Mouse (Mus musculus) myocyte (in vitro differentiated cells): ENCODE data around the gene Epb41.

Source experiments
- CEBPB ChIP-seq: IDR thresholded peaks from 2 replicates; pipeline ENCODE4 v1.6.1; 2011; ENCODE audit warnings: mild to moderate bottlenecking, moderate library complexity; ENCODE audit not compliant: poor library complexity, insufficient read depth, severe bottlenecking
- E2F4 ChIP-seq: IDR thresholded peaks from one replicate; pipeline ENCODE4 v1.6.1; 2011; ENCODE audit warnings: mild to moderate bottlenecking, control low read depth, moderate library complexity; ENCODE audit not compliant: insufficient read depth
- MAX ChIP-seq: IDR thresholded peaks from one replicate; pipeline ENCODE4 v1.6.1; 2011; ENCODE audit warnings: low read depth, mild to moderate bottlenecking, control low read depth
- MYOD1 ChIP-seq, 3 experiments: IDR thresholded peaks; one replicate each; pipeline ENCODE4 v1.6.1; 2011; ENCODE audit warnings: control low read depth in 2 of 3, low read depth in 2 of 3, mild to moderate bottlenecking in 2 of 3, moderate library complexity in 1 of 3; ENCODE audit not compliant: insufficient read length in 2 of 3, control insufficient read depth in 1 of 3
- MYOG ChIP-seq, 3 experiments: IDR thresholded peaks; one replicate each; pipeline ENCODE4 v1.6.1; 2011; ENCODE audit warnings: control low read depth in 2 of 3, low read depth in 2 of 3, mild to moderate bottlenecking in 2 of 3; ENCODE audit not compliant: insufficient read length in 2 of 3, control insufficient read depth in 1 of 3, insufficient read depth in 1 of 3
- POLR2A ChIP-seq: IDR thresholded peaks from one replicate; pipeline ENCODE4 v1.6.1; 2011; ENCODE audit warnings: low read depth, mild to moderate bottlenecking, control low read depth, moderate library complexity; ENCODE audit not compliant: insufficient read length
- REST ChIP-seq: IDR thresholded peaks from one replicate; pipeline ENCODE4 v1.6.1; 2011; ENCODE audit warnings: mild to moderate bottlenecking, control low read depth, moderate library complexity; ENCODE audit not compliant: insufficient read depth, insufficient read length
- TCF12 ChIP-seq: IDR thresholded peaks from one replicate; pipeline ENCODE4 v1.6.1; 2011; ENCODE audit warnings: mild to moderate bottlenecking, control low read depth; ENCODE audit not compliant: poor library complexity, insufficient read depth, severe bottlenecking
- TCF3 ChIP-seq: IDR thresholded peaks from one replicate; pipeline ENCODE4 v1.6.1; 2011; ENCODE audit warnings: low read depth, control low read depth; ENCODE audit not compliant: insufficient read length
- USF1 ChIP-seq: IDR thresholded peaks from one replicate; pipeline ENCODE4 v1.6.1; 2011; ENCODE audit warnings: low read depth, mild to moderate bottlenecking, control low read depth, moderate library complexity

GRCm38 (mm10) chr4:132116315-132116714, 41.2 kb upstream of the Epb41 start:
- TF ChIP-seq POLR2A (no peak), E2F4 (no peak), USF1 (no peak), TCF12 (no peak), MYOD1 (IDR thresholded peaks at IDR 0.05; ENCODE audit: control insufficient read depth in 1 of 3, insufficient read length in 2 of 3, low read depth in 2 of 3) (no peak), TCF3 (no peak), REST (no peak), CEBPB (no peak), MYOG (IDR thresholded peaks at IDR 0.05; ENCODE audit: control insufficient read depth in 1 of 3, insufficient read depth in 1 of 3, insufficient read length in 2 of 3, low read depth in 2 of 3) (no peak), MAX (no peak)
